Mouse (Mus musculus) CH12.LX (cell line): Measurements from ENCODE around the gene Vmn1r26. TPM values are rescaled to one million over a fixed set of nuclear protein-coding genes. Genes with fewer than 3 reads are reported as not detected.
"Not testable (repeated sequence)": the region's sequence is repeated elsewhere in the genome, so short reads cannot be mapped to it uniquely, and the experiment has no call there.

Source experiments
- DNase-seq: peaks from one replicate; pipeline ENCODE4 v3.0.0-alpha.2; 2013; ENCODE audit errors: extremely low read depth
- H3K27ac ChIP-seq: 2 replicates; pipeline ENCODE4 v1.5.1; 2012; ENCODE audit warnings: low read depth, mild to moderate bottlenecking, control low read depth, moderate library complexity; ENCODE audit not compliant: insufficient read depth
- H3K27me3 ChIP-seq: replicated peaks from 2 replicates; pipeline ENCODE3; 2012; ENCODE audit warnings: inconsistent platforms
- H3K36me3 ChIP-seq, 2 experiments: replicated peaks in 1 of 2; 2 replicates each; pipeline versions ENCODE3 to v1.6.1; 2012; ENCODE audit warnings: inconsistent platforms in 1 of 2, low read length in 1 of 2, mild to moderate bottlenecking in 1 of 2, mixed read lengths in 1 of 2, moderate library complexity in 1 of 2; ENCODE audit not compliant: control insufficient read depth in 1 of 2, insufficient read depth in 1 of 2
- H3K4me1 ChIP-seq, 2 experiments: 2 replicates each; pipeline ENCODE4 v1.6.1; 2012; ENCODE audit warnings: inconsistent platforms in 1 of 2, moderate library complexity in 1 of 2; ENCODE audit not compliant: insufficient read depth in 2 of 2, control insufficient read depth in 1 of 2
- H3K4me2 ChIP-seq: 2 replicates; pipeline ENCODE4 v1.6.1; 2012; ENCODE audit warnings: low read depth, mild to moderate bottlenecking, control low read depth; ENCODE audit not compliant: poor library complexity, insufficient read depth, severe bottlenecking
- H3K4me3 ChIP-seq, 3 experiments: fragments of 150-350 bp in 1 of 3; sonication (generic) in 1 of 3; replicated peaks in 1 of 3; 2 replicates each; pipeline versions ENCODE3 to v1.5.1; 2011 to 2012; ENCODE audit warnings: low read depth in 2 of 3, low read length in 2 of 3, mild to moderate bottlenecking in 2 of 3, moderate library complexity in 2 of 3, control low read depth in 1 of 3, improper control_type of control experiment in 1 of 3, inconsistent platforms in 1 of 3, mixed read lengths in 1 of 3; ENCODE audit not compliant: poor library complexity in 1 of 3
- H3K79me2 ChIP-seq: replicated peaks from 2 replicates; pipeline ENCODE4 v1.6.1; 2012; ENCODE audit warnings: mild to moderate bottlenecking, moderate library complexity; ENCODE audit not compliant: control insufficient read depth, poor library complexity, insufficient read depth, severe bottlenecking; ENCODE audit errors: extremely low read depth
- H3K9ac ChIP-seq: 2 replicates; pipeline ENCODE4 v1.6.1; 2012; ENCODE audit warnings: low read depth, mild to moderate bottlenecking, control low read depth, moderate library complexity; ENCODE audit not compliant: insufficient read depth
- H3K9me3 ChIP-seq: replicated peaks from 2 replicates; pipeline ENCODE3; 2012; ENCODE audit warnings: low read length, inconsistent platforms, mixed read lengths
- CHD1 ChIP-seq: IDR thresholded peaks from 2 replicates; pipeline ENCODE4 v1.6.1; 2012; ENCODE audit warnings: low read depth, low read length, improper control_type of control experiment, inconsistent platforms
- CHD2 ChIP-seq: IDR thresholded peaks from 2 replicates; pipeline ENCODE4 v1.6.1; 2011; ENCODE audit warnings: low read length, improper control_type of control experiment
- ELF1 ChIP-seq: IDR thresholded peaks from 2 replicates; pipeline ENCODE4 v1.6.1; 2014; ENCODE audit warnings: low read depth, mild to moderate bottlenecking, inconsistent platforms, low read length, improper control_type of control experiment
- HCFC1 ChIP-seq: IDR thresholded peaks from 2 replicates; pipeline ENCODE4 v1.6.1; 2012; ENCODE audit warnings: low read depth, mild to moderate bottlenecking, inconsistent platforms, low read length, improper control_type of control experiment
- MAFK ChIP-seq: IDR thresholded peaks from 2 replicates; pipeline ENCODE4 v1.6.1; 2011; ENCODE audit warnings: low read length, improper control_type of control experiment; ENCODE audit not compliant: insufficient replicate concordance
- MXI1 ChIP-seq: IDR thresholded peaks from 2 replicates; pipeline ENCODE4 v1.6.1; 2011; ENCODE audit warnings: mild to moderate bottlenecking, low read depth, low read length, improper control_type of control experiment
- MYC ChIP-seq: IDR thresholded peaks from 2 replicates; pipeline ENCODE4 v1.6.1; 2011; ENCODE audit warnings: low read depth, mild to moderate bottlenecking, improper control_type of control experiment, low read length
- PAX5 ChIP-seq: IDR thresholded peaks from 2 replicates; pipeline ENCODE4 v1.6.1; 2012; ENCODE audit warnings: low read length, inconsistent platforms, mixed read lengths
- UBTF ChIP-seq: IDR thresholded peaks from 2 replicates; pipeline ENCODE4 v1.6.1; 2012; ENCODE audit warnings: low read depth, mild to moderate bottlenecking, inconsistent platforms, low read length, improper control_type of control experiment, moderate library complexity
- ZC3H11A ChIP-seq: IDR thresholded peaks from 2 replicates; pipeline ENCODE4 v1.6.1; 2012; ENCODE audit warnings: low read depth, mild to moderate bottlenecking, inconsistent platforms, low read length, improper control_type of control experiment
- dilution Hi-C: fragments of 300-500 bp; cut with MboI; formaldehyde crosslinking; loops from 2 replicates; pipeline ENCODE4 v1.14.3; 2020; ENCODE audit warnings: low sequenced_read_pairs; ENCODE audit not compliant: extremely low pct_unique_long_range_greater_than_20kb, extremely low pct_ligation_motif_present
- in situ Hi-C: fragments of 300-500 bp; cut with MboI; formaldehyde crosslinking; loops from 3 replicates; pipeline ENCODE4 v1.14.3; 2019; ENCODE audit warnings: low sequenced_read_pairs, low pct_ligation_motif_present, low pct_unique_long_range_greater_than_20kb, mixed read lengths
- polyA plus RNA-seq: library from polyadenylated mRNA; unstranded; fragments of >175 nt; gene quantifications from 2 replicates; pipeline ENCODE4 v1.2.1, GENCODE M21; 2012; ENCODE audit warnings: low read depth; ENCODE audit not compliant: insufficient read length
- total RNA-seq, 2 experiments: library from RNA; depleted of rRNA; stranded (reverse); fragments of 300-350 nt in 1 of 2; fragments of >200 nt in 1 of 2; gene quantifications; 2 replicates each; pipeline ENCODE4 v1.2.3; 2012 to 2014

Vmn1r26 gene
- total and polyA plus RNA-seq, 3 experiments = not detected

DNA sequence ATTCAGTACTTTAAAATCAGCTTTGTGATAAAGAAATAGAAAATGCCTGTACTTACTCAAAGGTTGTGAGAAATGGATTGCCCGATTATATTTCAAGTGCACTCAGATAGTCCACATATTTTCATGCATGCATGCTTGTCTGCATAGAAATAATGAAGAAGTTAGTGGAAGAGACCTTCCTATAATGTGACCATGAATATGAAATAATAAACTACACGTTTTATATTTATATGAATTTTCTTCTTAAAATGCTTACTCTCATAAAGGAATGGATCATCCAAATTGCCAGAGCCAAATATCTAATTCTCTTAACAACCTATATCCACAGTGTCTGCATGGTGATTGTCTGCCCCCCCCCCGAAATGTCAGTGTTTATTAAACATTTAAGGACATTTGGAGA is 34.2 kb downstream of the Vmn1r26 start, which contains the start of gene Vmn1r25:
TSS of gene Vmn1r25 (minus strand) at position 101 of the 400 bp plus-strand sequence.
- H3K27me3 ChIP-seq = no peaks in the 10 kb centered on the region
- DNase-seq = no peak
- H3K4me1 ChIP-seq = no peaks in the 10 kb centered on the region
- H3K79me2 ChIP-seq = no peaks in the 10 kb centered on the region
- no peaks in the 10 kb centered on the region for H3K36me3 ChIP-seq
- dilution Hi-C loops (no loop called here), in situ Hi-C loops (no loop called here)
- H3K4me2 ChIP-seq = no peak within 1 kb of the TSS
- H3K4me3 ChIP-seq = no peak within 1 kb of the TSS
- no peak within 1 kb of the TSS for H3K27ac ChIP-seq
- TF ChIP-seq CHD2 (no peak), HCFC1 (no peak), MAFK (no peak), MXI1 (no peak), UBTF (no peak), PAX5 (no peak), ZC3H11A (no peak), MYC (no peak), CHD1 (no peak), ELF1 (no peak)
- no peak within 1 kb of the TSS for H3K9ac ChIP-seq
- H3K9me3 ChIP-seq = no peaks in the 10 kb centered on the region

DNA sequence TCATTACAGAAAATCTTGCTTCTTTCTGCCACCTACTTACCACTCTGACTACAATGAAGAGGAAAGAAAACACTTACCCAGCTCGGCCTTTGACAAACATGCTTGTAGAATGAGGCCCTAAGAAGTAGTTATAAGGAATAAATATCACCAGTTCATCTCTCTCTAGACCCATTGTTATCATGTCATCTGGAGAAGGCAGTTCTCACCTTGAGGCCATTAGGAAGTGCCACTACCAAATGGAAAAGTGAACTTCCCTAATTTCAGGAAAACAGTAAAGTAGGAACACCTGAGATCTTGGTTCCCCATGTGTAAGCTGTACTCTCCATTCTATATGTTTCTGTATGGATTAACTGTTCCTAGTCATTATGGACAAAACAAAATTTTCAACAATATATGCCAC is 53.6 kb downstream of the Vmn1r26 start, which contains the start of gene Vmn1r24:
TSS of gene Vmn1r24 (minus strand) at position 101 of the 400 bp plus-strand sequence.
- H3K4me3 ChIP-seq, dilution Hi-C loops, H3K36me3 ChIP-seq, DNase-seq, H3K9ac ChIP-seq, H3K27me3 ChIP-seq, in situ Hi-C loops, H3K27ac ChIP-seq, H3K4me1 ChIP-seq, H3K4me2 ChIP-seq, H3K9me3 ChIP-seq, H3K79me2 ChIP-seq: not testable (repeated sequence)

Other genes starting within 250 kb of the Vmn1r26 start
- gene Vopp1, start 190.0 kb downstream of the Vmn1r26 start, total RNA-seq (2012; rRNA removed) = not detected in 2 replicates
- not detected in 2 replicates for gene Vopp1, start 190.0 kb downstream of the Vmn1r26 start, total RNA-seq (2014; rRNA removed)
- gene Vopp1, start 190.0 kb downstream of the Vmn1r26 start, polyA plus RNA-seq = 0.10 TPM in 1 of 2 replicates, not detected in the other
- gene Vmn1r21, start 164.8 kb downstream of the Vmn1r26 start, total RNA-seq (2012; rRNA removed) = not detected in 2 replicates
- gene Vmn1r21, start 164.8 kb downstream of the Vmn1r26 start, total RNA-seq (2014; rRNA removed) = not detected in 2 replicates
- not detected in 2 replicates for gene Vmn1r21, start 164.8 kb downstream of the Vmn1r26 start, polyA plus RNA-seq
- not detected in 2 replicates for gene Vmn1r22, start 107.1 kb downstream of the Vmn1r26 start, total RNA-seq (2012; rRNA removed)
- not detected in 2 replicates for gene Vmn1r22, start 107.1 kb downstream of the Vmn1r26 start, total RNA-seq (2014; rRNA removed)
- gene Vmn1r22, start 107.1 kb downstream of the Vmn1r26 start, polyA plus RNA-seq = not detected in 2 replicates
- gene Vmn1r23, start 88.3 kb downstream of the Vmn1r26 start, total RNA-seq (2012; rRNA removed) = not detected in 2 replicates
- gene Vmn1r23, start 88.3 kb downstream of the Vmn1r26 start, total RNA-seq (2014; rRNA removed) = not detected in 2 replicates
- gene Vmn1r23, start 88.3 kb downstream of the Vmn1r26 start, polyA plus RNA-seq = not detected in 2 replicates
- gene Vmn1r24, start 53.7 kb downstream of the Vmn1r26 start, total RNA-seq (2012; rRNA removed) = not detected in 2 replicates
- not detected in 2 replicates for gene Vmn1r24, start 53.7 kb downstream of the Vmn1r26 start, total RNA-seq (2014; rRNA removed)
- gene Vmn1r24, start 53.7 kb downstream of the Vmn1r26 start, polyA plus RNA-seq = not detected in 2 replicates
- not detected in 2 replicates for gene Vmn1r25, start 34.3 kb downstream of the Vmn1r26 start, total RNA-seq (2012; rRNA removed)
- gene Vmn1r25, start 34.3 kb downstream of the Vmn1r26 start, total RNA-seq (2014; rRNA removed) = not detected in 2 replicates
- not detected in 2 replicates for gene Vmn1r25, start 34.3 kb downstream of the Vmn1r26 start, polyA plus RNA-seq
- not detected in 2 replicates for gene Vmn1r27, start 203.7 kb upstream of the Vmn1r26 start, total RNA-seq (2012; rRNA removed)
- gene Vmn1r27, start 203.7 kb upstream of the Vmn1r26 start, total RNA-seq (2014; rRNA removed) = not detected in 2 replicates
- gene Vmn1r27, start 203.7 kb upstream of the Vmn1r26 start, polyA plus RNA-seq = not detected in 2 replicates
- gene Vmn1r28, start 246.9 kb upstream of the Vmn1r26 start, total RNA-seq (2012; rRNA removed) = not detected in 2 replicates
- not detected in 2 replicates for gene Vmn1r28, start 246.9 kb upstream of the Vmn1r26 start, total RNA-seq (2014; rRNA removed)
- not detected in 2 replicates for gene Vmn1r28, start 246.9 kb upstream of the Vmn1r26 start, polyA plus RNA-seq